Mouse (Mus musculus): ENCODE measurements around the gene Fam219b. TPM values are rescaled to one million over a fixed set of nuclear protein-coding genes. Genes with fewer than 3 reads are reported as not detected.

Fam219b gene
- total and polyA plus RNA-seq, 2 experiments from 2014 or later: 8.0 to 9.2 TPM

DNA sequence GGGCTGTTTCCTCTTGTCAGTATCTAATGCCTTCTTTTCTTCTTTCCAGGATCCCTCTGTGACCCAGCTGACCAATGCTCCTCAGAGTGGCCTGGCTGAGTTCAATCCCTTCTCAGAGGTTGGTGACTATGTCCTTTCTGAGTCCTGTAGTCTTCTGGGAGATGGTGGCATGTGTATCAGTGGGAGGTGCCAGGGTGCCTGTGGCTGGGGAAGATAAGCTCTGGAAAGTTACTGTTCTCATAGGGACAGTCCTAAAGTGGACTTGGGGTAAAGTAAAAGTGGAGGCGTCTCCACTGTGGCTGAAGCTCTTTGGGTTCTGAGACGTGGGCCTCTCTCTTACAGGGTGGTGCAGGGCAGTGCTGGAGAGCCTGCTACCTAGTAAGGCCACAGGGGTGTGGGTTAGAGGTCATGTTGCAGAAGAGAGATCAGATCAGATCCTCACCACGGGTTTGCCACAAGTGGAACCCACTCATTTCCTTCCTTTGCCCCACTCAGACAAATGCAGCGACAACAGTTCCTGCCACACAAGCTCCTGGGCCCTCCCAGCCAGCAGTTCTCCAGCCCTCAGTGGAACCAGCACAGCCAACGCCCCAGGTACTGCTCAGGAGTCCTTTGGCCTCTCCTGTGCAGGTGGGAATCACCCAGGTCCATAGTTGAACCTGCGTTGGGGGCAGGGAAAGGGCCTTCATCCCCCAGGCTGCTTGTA lies 40.0 kb downstream of the Fam219b start:
- Histone ChIP-seq H3K9ac (replicated peaks; ENCODE audit: low read depth, low read length) (no peak overlapping the region), H3K4me2 (ENCODE audit: low read depth, low read length) (no peak overlapping the region), H3K27ac (ENCODE audit: low read depth) (no peak overlapping the region), H3K36me3 (replicated peaks; ENCODE audit: control insufficient read depth, insufficient read depth, low read length) (peaks cover 59% of the 10 kb centered on the region), H3K4me3 (ENCODE audit: low read depth, low read length) (no peak overlapping the region), H3K27me3 (ENCODE audit: control insufficient read depth, insufficient read depth, low read length) (no peaks in the 10 kb centered on the region), H3K4me1 (ENCODE audit: control insufficient read depth, insufficient read depth) (no peaks in the 10 kb centered on the region), H3K9me3 (replicated peaks; ENCODE audit: control insufficient read depth, low read length) (no peaks in the 10 kb centered on the region)
- WGBS: 69% methylated on average over 6 of the region's 6 CpGs
- DNase-seq (ENCODE audit: low spot score): no peak
- TF ChIP-seq EP300 (IDR thresholded peaks at IDR 0.05; ENCODE audit: low read depth) (no peak), CTCF (IDR thresholded peaks at IDR 0.05; ENCODE audit: low read depth) (no peak)
- no peak for ATAC-seq (ENCODE audit: insufficient read depth, low read depth)

DNA sequence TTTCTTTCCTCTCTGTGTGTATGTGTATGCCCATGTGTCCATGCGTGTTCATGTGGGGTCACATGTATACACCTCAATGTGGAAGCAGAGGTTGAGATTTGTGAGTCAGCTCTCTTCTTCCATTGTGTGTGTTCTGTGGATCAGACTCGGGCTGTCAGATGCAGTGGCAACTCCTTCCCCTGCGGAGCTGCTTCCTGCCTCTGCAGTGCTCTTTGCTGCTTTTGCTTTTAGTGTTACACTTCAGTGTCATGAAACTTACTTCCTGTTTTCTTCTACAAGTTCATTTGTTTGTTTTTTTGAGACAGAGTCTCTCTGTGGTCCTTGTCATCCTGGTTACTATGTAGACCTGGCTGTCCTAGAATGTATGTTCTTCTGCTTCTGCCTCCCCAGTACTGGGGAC lies 47.7 kb downstream of the Fam219b start:
- DNase-seq (ENCODE audit: low spot score): no peak
- Histone ChIP-seq H3K4me2 (ENCODE audit: low read depth, low read length) (no peak overlapping the region), H3K4me3 (ENCODE audit: low read depth, low read length) (no peak overlapping the region), H3K36me3 (replicated peaks; ENCODE audit: control insufficient read depth, insufficient read depth, low read length) (peaks cover 71% of the 10 kb centered on the region), H3K4me1 (ENCODE audit: control insufficient read depth, insufficient read depth) (0 out of 2 replicates have a peak, but pooled peaks cover 6% of the 10 kb centered on the region), H3K9ac (replicated peaks; ENCODE audit: low read depth, low read length) (no peak overlapping the region), H3K9me3 (replicated peaks; ENCODE audit: control insufficient read depth, low read length) (no peaks in the 10 kb centered on the region), H3K27ac (ENCODE audit: low read depth) (no peak overlapping the region), H3K27me3 (ENCODE audit: control insufficient read depth, insufficient read depth, low read length) (no peaks in the 10 kb centered on the region)
- no peak for ATAC-seq (ENCODE audit: insufficient read depth, low read depth)
- WGBS: 74% methylated on average over 3 of the region's 3 CpGs
- no peak for TF ChIP-seq CTCF (IDR thresholded peaks at IDR 0.05; ENCODE audit: low read depth)
- TF ChIP-seq EP300 (IDR thresholded peaks at IDR 0.05; ENCODE audit: low read depth): no peak

DNA sequence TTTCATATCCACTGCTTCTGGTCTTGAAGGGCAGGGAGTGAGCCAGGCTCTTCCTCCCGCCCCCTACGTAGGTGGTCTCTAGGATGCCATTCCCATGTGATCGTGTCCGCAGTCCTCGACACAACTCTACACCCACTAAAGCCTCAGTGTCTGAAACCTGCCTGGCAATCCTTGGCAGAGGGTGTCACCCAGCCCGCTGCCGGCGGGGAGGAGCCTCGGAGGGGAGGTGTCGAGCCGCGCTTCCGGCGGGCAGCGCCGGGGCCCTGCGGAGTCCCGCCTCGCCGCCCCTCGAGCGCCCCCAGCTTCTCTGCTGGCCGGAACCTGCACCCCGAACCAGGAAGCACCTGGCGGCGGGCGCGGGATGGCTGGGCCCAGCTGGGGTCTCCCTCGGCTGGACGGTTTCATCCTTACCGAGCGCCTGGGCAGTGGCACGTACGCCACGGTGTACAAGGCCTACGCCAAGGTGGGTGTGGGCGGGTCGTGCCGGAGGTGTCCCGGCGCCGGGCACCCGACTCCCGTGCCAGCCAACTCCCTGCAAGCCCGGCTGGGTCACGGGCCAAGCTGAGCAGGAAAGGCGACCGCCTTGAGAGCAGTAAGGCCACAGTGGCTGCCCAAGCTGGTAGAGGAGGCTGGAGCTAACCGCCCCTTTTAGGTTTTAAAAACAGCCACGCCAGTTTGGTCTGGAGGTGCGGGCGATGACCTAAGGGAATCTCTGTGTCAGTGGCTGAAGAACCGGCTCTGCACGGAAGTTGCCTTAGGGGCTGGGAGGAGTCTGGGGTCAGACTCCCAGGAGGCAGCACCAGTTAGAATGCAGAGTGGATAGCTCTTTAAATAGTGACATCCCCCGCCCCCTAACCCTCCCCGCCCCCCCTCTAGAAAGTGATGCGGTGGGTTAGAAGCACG lies 52.1 kb downstream of the Fam219b start, which contains the start of gene Ulk3:
Gene Ulk3, plus strand, starts transcription at position 229 of the 903 bp plus-strand sequence.
- H3K36me3 ChIP-seq (replicated peaks; ENCODE audit: control insufficient read depth, insufficient read depth, low read length): peaks cover 56% of the 10 kb centered on the region
- ATAC-seq (ENCODE audit: insufficient read depth, low read depth): peak; percentile 84

DNA sequence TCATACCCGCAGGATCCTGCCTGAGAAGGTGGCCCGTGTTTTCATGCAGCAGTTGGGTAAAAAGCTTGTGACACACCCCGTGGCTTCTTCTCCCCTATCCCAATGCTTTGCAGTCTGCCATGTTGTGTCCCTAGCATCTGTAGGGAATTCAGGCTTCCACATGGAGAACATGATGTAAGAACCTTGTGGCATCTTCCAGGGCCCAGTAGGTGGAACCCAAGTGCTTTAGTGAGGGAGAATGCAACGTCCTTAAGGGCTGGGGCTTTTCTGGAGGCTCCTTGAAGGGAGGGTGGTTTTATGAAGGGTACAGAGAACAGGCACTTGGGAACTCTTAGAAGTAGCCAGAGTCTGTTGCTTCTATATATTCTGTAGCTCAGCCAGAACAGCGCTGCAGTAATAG lies 53.4 kb downstream of the Fam219b start:
- no peak for DNase-seq (ENCODE audit: low spot score)
- peaks cover 57% of the 10 kb centered on the region for H3K36me3 ChIP-seq (replicated peaks; ENCODE audit: control insufficient read depth, insufficient read depth, low read length)
- H3K27ac ChIP-seq (ENCODE audit: low read depth): no peak overlapping the region
- no peak overlapping the region for H3K4me3 ChIP-seq (ENCODE audit: low read depth, low read length)
- ATAC-seq (ENCODE audit: insufficient read depth, low read depth): no peak
- 47% methylated on average over 5 of the region's 5 CpGs for WGBS
- H3K4me2 ChIP-seq (ENCODE audit: low read depth, low read length): no peak overlapping the region
- TF ChIP-seq EP300 (IDR thresholded peaks at IDR 0.05; ENCODE audit: low read depth) (no peak), CTCF (IDR thresholded peaks at IDR 0.05; ENCODE audit: low read depth) (peak; percentile 43)
- no peak overlapping the region for H3K9ac ChIP-seq (replicated peaks; ENCODE audit: low read depth, low read length)
- no peaks in the 10 kb centered on the region for H3K9me3 ChIP-seq (replicated peaks; ENCODE audit: control insufficient read depth, low read length)
- no peaks in the 10 kb centered on the region for H3K27me3 ChIP-seq (ENCODE audit: control insufficient read depth, insufficient read depth, low read length)
- peaks cover 9% of the 10 kb centered on the region; the same call in 1 of the 2 replicates for H3K4me1 ChIP-seq (ENCODE audit: control insufficient read depth, insufficient read depth)

More for the DNA sequence above, 52.1 kb downstream of the Fam219b start, which contains the start of gene Ulk3:
- H3K4me1 ChIP-seq (ENCODE audit: control insufficient read depth, insufficient read depth): peaks cover 9% of the 10 kb centered on the region; the same call in 1 of the 2 replicates
- WGBS: under 1% methylated on average over 56 of the region's 58 CpGs
- H3K4me3 ChIP-seq (ENCODE audit: low read depth, low read length): peak within 1 kb of the TSS; percentile 74
- TF ChIP-seq EP300 (IDR thresholded peaks at IDR 0.05; ENCODE audit: low read depth) (no peak), CTCF (IDR thresholded peaks at IDR 0.05; ENCODE audit: low read depth) (peak; percentile 18; the same call in 1 of the 2 replicates)
- H3K27me3 ChIP-seq (ENCODE audit: control insufficient read depth, insufficient read depth, low read length): no peaks in the 10 kb centered on the region
- DNase-seq (ENCODE audit: low spot score): peak; percentile 70
- H3K27ac ChIP-seq (ENCODE audit: low read depth): peak within 1 kb of the TSS; percentile 71
- H3K4me2 ChIP-seq (ENCODE audit: low read depth, low read length): peak within 1 kb of the TSS; percentile 87
- no peaks in the 10 kb centered on the region for H3K9me3 ChIP-seq (replicated peaks; ENCODE audit: control insufficient read depth, low read length)
- peak within 1 kb of the TSS; percentile 73 for H3K9ac ChIP-seq (replicated peaks; ENCODE audit: low read depth, low read length)

Other genes with a start within 250 kb of the Fam219b start
- gene Ppcdc, start 97.4 kb upstream of the Fam219b start, total RNA-seq (2014; rRNA removed; ENCODE audit: low replicate concordance): 14.0 and 14.1 TPM in 2 replicates
- 14.1 and 14.3 TPM in 2 replicates for gene Ppcdc, start 97.4 kb upstream of the Fam219b start, polyA plus RNA-seq (2015; fragmentation: Nextera tagmentation; extraction: Ambion mirVana)
- gene Scamp5, start 69.5 kb upstream of the Fam219b start, total RNA-seq (2014; rRNA removed; ENCODE audit: low replicate concordance): 16.1 and 19.6 TPM in 2 replicates
- 7.0 TPM in 2 replicates for gene Scamp5, start 69.5 kb upstream of the Fam219b start, polyA plus RNA-seq (2015; fragmentation: Nextera tagmentation; extraction: Ambion mirVana)
- 13.8 and 21.3 TPM in 2 replicates for gene Rpp25, start 33.5 kb upstream of the Fam219b start, total RNA-seq (2014; rRNA removed; ENCODE audit: low replicate concordance)
- 11.3 and 15.0 TPM in 2 replicates for gene Rpp25, start 33.5 kb upstream of the Fam219b start, polyA plus RNA-seq (2015; fragmentation: Nextera tagmentation; extraction: Ambion mirVana)
- 1,146 and 1,154 TPM in 2 replicates for gene Cox5a, start 16.3 kb upstream of the Fam219b start, total RNA-seq (2014; rRNA removed; ENCODE audit: low replicate concordance)
- gene Cox5a, start 16.3 kb upstream of the Fam219b start, polyA plus RNA-seq (2015; fragmentation: Nextera tagmentation; extraction: Ambion mirVana): 4,139 and 4,337 TPM in 2 replicates
- 130 TPM in 2 replicates for gene Mpi, start 15.2 kb downstream of the Fam219b start, total RNA-seq (2014; rRNA removed; ENCODE audit: low replicate concordance)
- gene Mpi, start 15.2 kb downstream of the Fam219b start, polyA plus RNA-seq (2015; fragmentation: Nextera tagmentation; extraction: Ambion mirVana): 97.7 and 99.1 TPM in 2 replicates
- 42.1 and 91.7 TPM in 2 replicates for gene Scamp2, start 23.4 kb downstream of the Fam219b start, total RNA-seq (2014; rRNA removed; ENCODE audit: low replicate concordance)
- 45.9 and 46.5 TPM in 2 replicates for gene Scamp2, start 23.4 kb downstream of the Fam219b start, polyA plus RNA-seq (2015; fragmentation: Nextera tagmentation; extraction: Ambion mirVana)
- gene Ulk3, start 51.9 kb downstream of the Fam219b start, total RNA-seq (2014; rRNA removed; ENCODE audit: low replicate concordance): 28.1 and 189 TPM in 2 replicates
- gene Ulk3, start 51.9 kb downstream of the Fam219b start, polyA plus RNA-seq (2015; fragmentation: Nextera tagmentation; extraction: Ambion mirVana): 6.6 and 8.0 TPM in 2 replicates
- gene Cplx3, start 68.8 kb downstream of the Fam219b start, total RNA-seq (2014; rRNA removed; ENCODE audit: low replicate concordance): not detected in 2 replicates
- gene Cplx3, start 68.8 kb downstream of the Fam219b start, polyA plus RNA-seq (2015; fragmentation: Nextera tagmentation; extraction: Ambion mirVana): 0.07 TPM in 1 of 2 replicates, not detected in the other
- gene Lman1l, start 83.2 kb downstream of the Fam219b start, total RNA-seq (2014; rRNA removed; ENCODE audit: low replicate concordance): 0.15 TPM in 1 of 2 replicates, not detected in the other
- not detected in 2 replicates for gene Lman1l, start 83.2 kb downstream of the Fam219b start, polyA plus RNA-seq (2015; fragmentation: Nextera tagmentation; extraction: Ambion mirVana)
- gene Csk, start 116.1 kb downstream of the Fam219b start, total RNA-seq (2014; rRNA removed; ENCODE audit: low replicate concordance): 44.6 and 54.2 TPM in 2 replicates
- 10.8 and 13.9 TPM in 2 replicates for gene Csk, start 116.1 kb downstream of the Fam219b start, polyA plus RNA-seq (2015; fragmentation: Nextera tagmentation; extraction: Ambion mirVana)
- gene Cyp1a2, start 146.2 kb downstream of the Fam219b start, total RNA-seq (2014; rRNA removed; ENCODE audit: low replicate concordance): not detected in 2 replicates
- gene Cyp1a2, start 146.2 kb downstream of the Fam219b start, polyA plus RNA-seq (2015; fragmentation: Nextera tagmentation; extraction: Ambion mirVana): not detected in 2 replicates
- not detected in 2 replicates for gene Cyp1a1, start 150.4 kb downstream of the Fam219b start, total RNA-seq (2014; rRNA removed; ENCODE audit: low replicate concordance)
- 0.05 TPM in 1 of 2 replicates, not detected in the other for gene Cyp1a1, start 150.4 kb downstream of the Fam219b start, polyA plus RNA-seq (2015; fragmentation: Nextera tagmentation; extraction: Ambion mirVana)
- gene Edc3, start 171.0 kb downstream of the Fam219b start, total RNA-seq (2014; rRNA removed; ENCODE audit: low replicate concordance): 3.7 and 4.8 TPM in 2 replicates
- 9.5 and 10.6 TPM in 2 replicates for gene Edc3, start 171.0 kb downstream of the Fam219b start, polyA plus RNA-seq (2015; fragmentation: Nextera tagmentation; extraction: Ambion mirVana)
- 27.5 and 40.8 TPM in 2 replicates for gene Clk3, start 228.3 kb downstream of the Fam219b start, total RNA-seq (2014; rRNA removed; ENCODE audit: low replicate concordance)
- gene Clk3, start 228.3 kb downstream of the Fam219b start, polyA plus RNA-seq (2015; fragmentation: Nextera tagmentation; extraction: Ambion mirVana): 31.9 and 34.8 TPM in 2 replicates

Data from heart, postnatal 0 days (tissue).